Mouse (Mus musculus) limb, embryonic 12.5 days (tissue): Measurements from ENCODE around the gene Mrpl2. TPM values are rescaled to one million over a fixed set of nuclear protein-coding genes. Genes with fewer than 3 reads are reported as not detected.
A peak's percentile ranks its signal among the peaks of the same experiment; 100 is the strongest.

Experiments
- ATAC-seq: fragments of 200-750 bp; cut with Nextera tagmentation; 2 replicates; pipeline ENCODE4 v1.8.0; 2017; ENCODE audit warnings: low read depth, moderate TSS enrichment; ENCODE audit not compliant: insufficient number of reproducible peaks, insufficient read depth, low FRiP score, low TSS enrichment
- H3K27ac ChIP-seq: fragments of 300-500 bp; sonication (generic); 2 replicates; pipeline ENCODE4 v1.5.1; 2016; ENCODE audit warnings: mild to moderate bottlenecking, moderate library complexity
- H3K27me3 ChIP-seq: fragments of 300-500 bp; sonication (generic); 2 replicates; pipeline ENCODE4 v1.6.1; 2016; ENCODE audit warnings: mild to moderate bottlenecking, moderate library complexity
- H3K36me3 ChIP-seq: fragments of 300-500 bp; sonication (generic); 2 replicates; pipeline ENCODE4 v1.6.1; 2016; ENCODE audit warnings: mild to moderate bottlenecking, moderate library complexity
- H3K4me1 ChIP-seq: fragments of 300-500 bp; sonication (generic); replicated peaks from 2 replicates; pipeline ENCODE4 v1.6.1; 2016
- H3K4me2 ChIP-seq: fragments of 300-500 bp; sonication (generic); 2 replicates; pipeline ENCODE4 v1.6.1; 2016; ENCODE audit warnings: mild to moderate bottlenecking, moderate library complexity
- H3K4me3 ChIP-seq: fragments of 300-500 bp; sonication (generic); replicated peaks from 2 replicates; pipeline ENCODE4 v1.5.1; 2016; ENCODE audit warnings: mild to moderate bottlenecking
- H3K9ac ChIP-seq: fragments of 300-500 bp; sonication (generic); replicated peaks from 2 replicates; pipeline ENCODE4 v1.6.1; 2016; ENCODE audit warnings: mild to moderate bottlenecking, moderate library complexity
- H3K9me3 ChIP-seq: fragments of 300-500 bp; sonication (generic); 2 replicates; pipeline ENCODE4 v1.6.1; 2016; ENCODE audit warnings: mild to moderate bottlenecking, moderate library complexity
- WGBS: fragments of 180-500 bp; shearing (Covaris S2); methylation state at CpG from one replicate; pipeline ENCODE4 v1.1.7; 2016; 5-methylcytosine and 5-hydroxymethylcytosine counted together
- polyA plus RNA-seq: library from polyadenylated mRNA; unstranded; fragments of >200 nt; fragmentation: Nextera tagmentation; extraction: Ambion mirVana; gene quantifications from 2 replicates; pipeline ENCODE4 v1.2.1, GENCODE M21; 2016

Mrpl2 gene
- polyA plus RNA-seq, 1 experiment from 2014 or later = 99.5 TPM

DNA sequence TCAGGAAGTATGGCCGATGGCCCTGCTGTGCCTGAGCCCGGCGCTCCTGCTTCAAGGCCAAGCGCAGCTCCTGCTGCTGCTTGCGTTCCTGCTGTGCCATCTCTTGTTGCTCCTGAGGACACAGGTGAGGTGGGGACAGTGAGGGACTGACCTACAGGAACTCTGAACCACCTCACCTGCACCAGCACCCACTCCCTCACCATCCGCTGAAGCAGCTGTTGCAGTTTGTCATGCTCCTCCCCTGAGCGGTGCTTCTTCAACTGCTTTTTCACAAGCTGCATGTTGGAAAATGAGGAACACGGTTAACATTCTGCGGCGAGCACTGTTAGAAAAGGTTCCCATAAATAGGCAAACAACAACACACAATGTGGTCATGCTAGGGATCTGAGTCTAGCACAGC lies 23.9 kb downstream of the Mrpl2 start:
- no peak for ATAC-seq
- no peak overlapping the region for H3K27ac ChIP-seq
- no peak overlapping the region for H3K9ac ChIP-seq
- no peaks in the 10 kb centered on the region; the same call in 1 of the 2 replicates for H3K9me3 ChIP-seq
- 93% methylated on average over 10 of the region's 10 CpGs for WGBS
- H3K27me3 ChIP-seq = no peaks in the 10 kb centered on the region
- H3K4me3 ChIP-seq = no peak overlapping the region
- peaks cover 15% of the 10 kb centered on the region for H3K4me1 ChIP-seq
- H3K4me2 ChIP-seq = no peak overlapping the region
- H3K36me3 ChIP-seq = peaks cover 68% of the 10 kb centered on the region

DNA sequence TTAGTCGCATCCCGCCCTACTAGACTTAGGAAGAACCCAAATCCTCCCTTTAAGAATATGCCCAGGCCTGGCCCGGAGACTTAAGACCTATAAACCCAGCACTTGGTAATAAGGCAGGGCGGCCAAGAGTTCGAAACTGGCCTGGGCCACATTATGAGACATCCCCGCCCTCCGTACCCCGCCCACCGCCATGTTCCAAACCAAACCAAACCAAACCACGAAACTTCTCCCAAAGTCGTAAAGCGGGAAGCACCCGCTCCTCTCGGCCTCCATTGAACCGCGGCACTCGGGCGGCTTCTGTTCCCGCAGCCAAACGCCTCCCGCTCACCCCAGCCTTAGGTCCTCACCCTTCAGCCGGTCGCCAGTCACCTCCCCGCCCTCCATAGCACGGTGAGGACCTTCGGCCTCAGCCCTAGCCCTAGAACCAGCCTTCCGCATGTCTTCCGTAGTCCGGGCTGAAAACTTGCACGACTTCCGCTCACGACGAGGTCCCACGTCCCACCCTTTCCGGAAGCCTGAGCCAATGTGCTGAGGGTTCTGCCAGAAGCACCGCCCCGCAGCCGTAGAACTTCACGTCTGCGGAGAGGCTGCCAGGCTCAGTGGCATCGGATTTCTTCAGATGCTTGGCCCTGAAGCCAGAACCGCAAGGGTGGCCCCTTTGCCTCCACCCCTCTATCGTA lies 28.0 kb downstream of the Mrpl2 start, which contains the start of gene Rrp36:
Gene Rrp36, minus strand, starts transcription at position 503 of the 680 bp plus-strand sequence.
- no peaks in the 10 kb centered on the region; the same call in 1 of the 2 replicates for H3K9me3 ChIP-seq
- H3K27ac ChIP-seq = peak within 1 kb of the TSS; percentile 94
- WGBS = 1% methylated on average over 43 of the region's 43 CpGs
- H3K27me3 ChIP-seq = no peaks in the 10 kb centered on the region
- peak within 1 kb of the TSS; percentile 83 for H3K9ac ChIP-seq
- peak within 1 kb of the TSS; percentile 82 for H3K4me2 ChIP-seq
- ATAC-seq = peak; percentile 88
- peak within 1 kb of the TSS; percentile 63 for H3K4me3 ChIP-seq
- H3K36me3 ChIP-seq = peaks cover 66% of the 10 kb centered on the region
- peaks cover 32% of the 10 kb centered on the region for H3K4me1 ChIP-seq

DNA sequence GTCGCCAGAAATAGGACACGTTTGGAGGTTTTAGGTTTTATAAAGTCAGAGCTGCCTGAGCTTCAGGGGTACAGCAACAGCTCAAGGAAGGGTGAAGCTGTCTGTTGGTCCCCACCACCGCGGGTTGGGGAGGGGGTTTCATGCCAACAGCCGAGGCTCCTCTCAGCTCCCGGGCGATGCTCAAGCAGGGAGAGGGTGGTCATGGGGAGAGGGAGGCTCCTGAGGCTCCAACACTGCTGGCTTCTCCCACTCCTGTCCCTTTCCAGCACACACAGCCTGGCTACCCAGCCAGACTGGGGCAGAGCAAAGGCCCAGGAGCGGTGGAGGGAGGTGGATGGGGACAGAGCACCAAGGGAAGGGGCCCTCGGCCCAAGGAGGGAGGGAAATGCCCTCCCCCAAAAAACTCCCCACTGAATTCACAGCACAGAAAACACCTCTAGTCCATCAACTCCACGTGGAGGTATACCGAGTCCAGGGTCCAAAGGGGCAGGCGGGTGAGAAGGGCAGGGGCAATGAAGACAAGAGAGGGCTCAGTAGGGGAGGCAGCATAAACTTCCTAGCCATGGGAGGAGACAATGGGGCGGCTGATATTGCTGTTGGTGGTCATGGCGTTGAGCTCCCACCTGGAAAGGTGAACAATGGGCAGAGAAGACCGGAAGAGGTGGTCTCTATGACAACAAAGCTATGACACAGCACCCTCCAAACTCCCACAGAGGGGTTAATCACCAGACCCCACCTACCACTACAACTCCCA lies 28.7 kb downstream of the Mrpl2 start:
- 20% methylated on average over 15 of the region's 15 CpGs for WGBS
- Histone ChIP-seq H3K27ac (peak overlapping the region; percentile 94), H3K9ac (peak overlapping the region; percentile 83), H3K4me2 (peak overlapping the region; percentile 82), H3K27me3 (no peaks in the 10 kb centered on the region), H3K36me3 (peaks cover 61% of the 10 kb centered on the region), H3K4me3 (peak overlapping the region; percentile 63), H3K9me3 (no peaks in the 10 kb centered on the region), H3K4me1 (peaks cover 40% of the 10 kb centered on the region)
- peak; percentile 24; the same call in 1 of the 2 replicates for ATAC-seq

DNA sequence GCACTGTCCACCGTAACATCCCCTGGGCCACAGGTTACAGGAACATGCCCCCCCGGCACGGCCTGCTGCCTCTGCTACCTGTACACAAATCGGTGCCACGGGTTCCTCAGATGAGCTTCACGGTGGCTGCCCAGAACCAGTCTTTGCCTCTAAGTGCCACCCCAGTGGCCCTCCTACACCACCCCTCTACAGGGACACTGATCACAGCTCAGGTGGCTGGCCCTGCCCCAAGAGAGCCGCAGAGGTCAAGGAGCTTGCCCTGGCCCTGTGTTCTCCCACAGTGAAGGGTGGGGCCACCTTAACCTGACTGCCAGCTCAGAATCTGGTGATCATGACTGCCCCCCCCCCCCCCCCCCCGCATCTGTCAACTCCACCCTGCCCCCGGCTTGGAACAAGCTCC lies 32.4 kb downstream of the Mrpl2 start, which contains the start of gene Mea1:
Gene Mea1, plus strand, starts transcription at position 378 of the 400 bp plus-strand sequence.
- WGBS = 94% methylated on average over 8 of the region's 9 CpGs
- Histone ChIP-seq H3K4me1 (peaks cover 46% of the 10 kb centered on the region), H3K4me2 (peak within 1 kb of the TSS; percentile 88), H3K27me3 (no peaks in the 10 kb centered on the region), H3K36me3 (peaks cover 50% of the 10 kb centered on the region), H3K9me3 (no peaks in the 10 kb centered on the region), H3K9ac (peak within 1 kb of the TSS; percentile 78), H3K27ac (0 out of 2 replicates have a peak within 1 kb of the TSS, but pooled peaks have one; percentile 18), H3K4me3 (peak within 1 kb of the TSS; percentile 86)
- ATAC-seq = no peak

DNA sequence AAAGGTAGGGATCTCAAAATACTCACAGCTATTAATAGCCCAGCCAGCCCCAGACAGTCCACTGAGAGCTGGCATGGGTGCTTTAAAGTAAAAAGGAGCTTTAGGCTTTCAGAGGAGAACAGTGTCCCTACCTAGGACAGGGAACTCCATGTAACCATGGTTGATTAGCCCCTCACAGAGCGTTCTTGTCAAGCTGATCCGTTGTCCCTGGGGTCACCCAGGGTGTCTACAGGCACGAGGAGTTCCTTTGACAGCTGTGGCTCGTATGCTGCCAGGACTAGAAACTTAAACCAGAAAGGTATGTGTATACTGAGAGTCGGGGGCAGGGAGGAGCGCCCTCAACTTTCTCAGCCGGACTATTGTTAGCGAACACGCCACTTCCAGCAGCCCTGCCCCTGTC lies 32.9 kb downstream of the Mrpl2 start:
- H3K27ac ChIP-seq = 0 out of 2 replicates have a peak overlapping the region, but pooled peaks have one; percentile 18
- no peaks in the 10 kb centered on the region for H3K9me3 ChIP-seq
- peak overlapping the region; percentile 88 for H3K4me2 ChIP-seq
- peak overlapping the region; percentile 86 for H3K4me3 ChIP-seq
- no peak for ATAC-seq
- H3K4me1 ChIP-seq = peaks cover 43% of the 10 kb centered on the region
- H3K27me3 ChIP-seq = no peaks in the 10 kb centered on the region
- H3K36me3 ChIP-seq = peaks cover 55% of the 10 kb centered on the region
- WGBS = 61% methylated on average over 9 of the region's 9 CpGs
- peak overlapping the region; percentile 78 for H3K9ac ChIP-seq

DNA sequence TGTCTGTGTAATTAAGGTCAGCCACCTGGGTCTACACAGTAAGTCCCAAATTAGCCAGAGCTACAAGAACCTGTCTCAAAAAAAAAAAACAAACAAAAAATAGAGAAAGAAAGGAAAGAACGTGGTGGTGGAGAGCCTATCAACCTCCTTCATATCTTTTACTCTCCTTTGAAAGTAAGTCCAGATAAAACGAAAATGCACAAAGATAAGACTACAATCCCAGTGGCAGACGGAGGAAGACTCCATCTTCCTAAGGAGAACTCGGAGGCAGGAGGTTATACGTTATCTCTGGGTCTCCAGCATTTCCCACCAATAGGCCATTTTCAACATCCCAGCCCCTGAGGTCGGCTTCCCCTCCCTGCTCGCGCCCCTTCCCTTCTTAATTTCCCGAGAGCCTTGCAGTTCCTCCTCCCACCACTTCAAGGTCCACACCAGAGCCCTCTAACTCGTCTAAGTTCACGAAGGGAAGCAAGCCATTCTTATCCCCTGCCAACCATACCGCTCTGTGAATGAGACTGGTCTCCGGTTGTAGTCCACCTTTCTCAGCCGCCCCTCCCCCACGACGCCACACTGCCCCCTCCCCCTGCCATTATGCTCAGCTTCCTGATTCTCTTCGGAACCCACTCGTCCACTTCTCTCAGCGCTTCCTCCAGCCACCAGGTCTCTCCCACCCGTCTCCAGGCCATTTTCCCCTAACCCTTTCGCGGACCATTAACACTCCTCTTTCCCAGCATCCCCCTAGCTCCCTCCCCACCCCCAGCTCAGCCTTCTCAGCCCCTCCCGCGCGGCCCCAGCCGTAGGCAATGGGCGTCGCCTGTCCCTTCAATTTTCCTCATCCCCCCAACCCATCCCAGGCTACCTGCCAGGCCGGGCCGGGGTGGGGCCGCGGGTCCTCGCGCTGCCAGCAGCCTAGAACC lies 34.1 kb downstream of the Mrpl2 start:
- Histone ChIP-seq H3K27me3 (no peaks in the 10 kb centered on the region), H3K4me3 (peak overlapping the region; percentile 86), H3K9ac (peak overlapping the region; percentile 78), H3K9me3 (no peaks in the 10 kb centered on the region), H3K27ac (peak overlapping the region; percentile 92), H3K4me2 (peak overlapping the region; percentile 88), H3K4me1 (peaks cover 35% of the 10 kb centered on the region), H3K36me3 (peaks cover 62% of the 10 kb centered on the region)
- 0 out of 2 replicates have a peak, but pooled peaks have one; percentile 1 for ATAC-seq
- 1% methylated on average over 34 of the region's 34 CpGs for WGBS

DNA sequence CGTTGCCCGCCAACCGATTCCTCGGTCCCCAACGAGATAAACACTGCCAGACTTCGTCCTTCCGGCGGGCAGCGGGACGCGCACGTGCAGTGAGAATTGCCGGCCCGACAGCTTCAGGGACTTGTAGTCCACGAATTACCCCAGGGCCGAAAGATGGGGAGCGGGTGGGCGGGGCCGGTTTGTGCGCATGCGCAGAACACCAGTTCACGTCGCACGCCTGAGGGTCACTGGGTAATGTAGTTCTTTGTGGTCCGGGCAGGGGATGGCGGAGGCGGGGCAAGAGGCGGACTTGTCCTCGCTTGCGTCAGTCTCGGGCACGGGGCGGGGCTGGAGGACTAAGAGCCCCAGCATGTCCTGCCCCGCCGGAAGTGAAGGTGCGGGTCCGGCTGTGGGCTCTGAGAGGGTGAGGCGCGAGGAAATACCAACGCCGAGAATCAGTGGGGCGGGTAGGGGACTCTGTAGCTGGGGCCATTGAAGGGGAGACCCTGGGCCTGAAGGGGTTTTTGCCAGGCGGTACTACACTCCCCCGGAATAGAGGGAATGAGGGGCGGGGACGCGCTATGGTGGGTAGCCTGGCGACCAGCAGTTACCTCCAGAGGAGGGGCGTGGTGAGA lies 34.8 kb downstream of the Mrpl2 start, which contains the start of gene Klhdc3:
Gene Klhdc3, minus strand, starts transcription at position 155 of the 614 bp plus-strand sequence.
- Histone ChIP-seq H3K9me3 (no peaks in the 10 kb centered on the region), H3K4me2 (peak within 1 kb of the TSS; percentile 88), H3K9ac (peak within 1 kb of the TSS; percentile 78), H3K36me3 (peaks cover 62% of the 10 kb centered on the region), H3K4me1 (peaks cover 31% of the 10 kb centered on the region), H3K27ac (peak within 1 kb of the TSS; percentile 92), H3K4me3 (peak within 1 kb of the TSS; percentile 86), H3K27me3 (no peaks in the 10 kb centered on the region)
- WGBS = under 1% methylated on average over 49 of the region's 49 CpGs
- ATAC-seq = peak; percentile 96

DNA sequence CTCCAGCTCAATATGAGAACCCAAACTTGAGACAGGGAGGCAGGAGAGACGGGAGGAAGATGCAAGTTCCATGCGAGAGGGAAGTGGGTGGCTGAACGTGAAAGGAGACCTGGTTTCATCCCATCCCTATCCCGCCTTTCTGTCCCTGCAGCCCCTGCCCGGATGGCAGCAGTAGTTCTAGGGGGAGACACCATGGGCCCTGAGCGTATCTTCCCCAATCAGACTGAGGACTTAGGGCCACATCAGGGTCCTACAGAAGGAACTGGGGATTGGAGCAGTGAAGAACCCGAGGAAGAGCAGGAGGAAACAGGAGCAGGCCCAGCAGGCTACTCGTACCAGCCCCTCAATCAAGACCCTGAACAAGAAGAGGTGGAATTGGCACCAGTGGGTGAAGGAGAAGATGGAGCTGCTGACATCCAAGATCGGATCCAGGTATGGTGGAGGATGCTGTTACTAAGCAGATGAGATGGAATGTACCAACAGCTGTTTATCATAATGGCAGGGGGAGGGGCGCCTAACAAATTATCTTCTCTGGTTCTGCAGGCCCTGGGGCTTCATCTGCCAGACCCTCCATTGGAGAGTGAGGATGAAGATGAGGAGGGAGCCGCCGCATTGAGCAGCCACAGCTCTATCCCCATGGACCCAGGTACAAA lies 35.6 kb downstream of the Mrpl2 start:
- ATAC-seq = no peak
- H3K36me3 ChIP-seq = peaks cover 62% of the 10 kb centered on the region
- H3K9me3 ChIP-seq = no peaks in the 10 kb centered on the region
- peak overlapping the region; percentile 88 for H3K4me2 ChIP-seq
- peaks cover 31% of the 10 kb centered on the region for H3K4me1 ChIP-seq
- WGBS = 25% methylated on average over 12 of the region's 12 CpGs
- H3K9ac ChIP-seq = peak overlapping the region; percentile 63
- peak overlapping the region; percentile 76 for H3K27ac ChIP-seq
- H3K27me3 ChIP-seq = no peaks in the 10 kb centered on the region
- H3K4me3 ChIP-seq = peak overlapping the region; percentile 86

DNA sequence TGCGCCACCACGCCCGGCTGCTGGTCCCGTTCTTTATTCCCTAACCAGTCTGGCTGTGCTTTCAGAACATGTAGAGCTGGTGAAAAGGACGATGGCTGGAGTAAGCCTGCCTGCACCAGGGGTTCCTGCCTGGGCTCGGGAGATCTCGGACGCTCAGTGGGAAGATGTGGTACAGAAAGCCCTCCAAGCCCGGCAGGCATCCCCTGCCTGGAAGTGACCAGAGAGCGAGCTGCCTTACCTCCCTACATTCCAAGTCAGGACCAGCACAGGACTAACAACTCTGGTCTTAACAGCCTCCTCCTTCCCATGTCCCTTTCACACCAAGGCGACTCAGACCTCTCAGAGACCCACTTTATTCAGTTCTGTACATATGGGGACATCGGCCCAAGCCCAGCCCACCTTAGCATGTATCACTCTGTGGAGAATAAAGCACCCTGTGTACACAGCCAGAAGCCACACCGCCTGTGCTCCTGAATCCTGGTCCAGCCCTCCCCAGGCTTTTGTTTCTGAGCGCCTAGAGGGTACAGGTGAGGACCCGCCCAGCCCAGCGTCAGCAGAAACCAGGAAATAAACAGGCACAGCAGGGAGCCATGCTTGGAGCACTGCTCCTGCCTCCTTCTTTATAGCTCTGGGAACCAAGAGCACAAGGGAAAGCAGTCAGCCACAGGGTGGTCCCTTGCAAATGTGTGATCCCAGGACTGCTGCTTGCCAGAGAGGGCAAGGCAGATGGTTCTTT lies 36.8 kb downstream of the Mrpl2 start:
- Histone ChIP-seq H3K4me2 (no peak overlapping the region), H3K9ac (no peak overlapping the region), H3K27ac (no peak overlapping the region), H3K4me1 (peaks cover 31% of the 10 kb centered on the region), H3K36me3 (peaks cover 62% of the 10 kb centered on the region), H3K4me3 (no peak overlapping the region), H3K9me3 (no peaks in the 10 kb centered on the region), H3K27me3 (no peaks in the 10 kb centered on the region)
- 81% methylated on average over 16 of the region's 16 CpGs for WGBS
- no peak for ATAC-seq
